Mouse (Mus musculus) embryonic facial prominence, embryonic 14.5 days (tissue): ENCODE results near the gene Lrr1. TPM values are rescaled to one million over a fixed set of nuclear protein-coding genes. Genes with fewer than 3 reads are reported as not detected.

Source experiments
- ATAC-seq: fragments of 200-750 bp; cut with Nextera tagmentation; 2 replicates; pipeline ENCODE4 v1.8.0; 2017; ENCODE audit warnings: low read depth, moderate number of reproducible peaks, moderate TSS enrichment
- DNase-seq: peaks from one replicate; pipeline ENCODE4 v3.0.0-alpha.2; 2015; ENCODE audit warnings: low spot score
- H3K27ac ChIP-seq: fragments of 300-500 bp; sonication (generic); replicated peaks from 2 replicates; pipeline ENCODE4 v1.5.1; 2014; ENCODE audit warnings: low read depth, mild to moderate bottlenecking, low read length, moderate library complexity
- H3K27me3 ChIP-seq: fragments of 300-500 bp; sonication (generic); replicated peaks from 2 replicates; pipeline ENCODE4 v1.6.1; 2014; ENCODE audit warnings: low read length; ENCODE audit not compliant: control insufficient read depth, insufficient read depth
- H3K36me3 ChIP-seq: fragments of 300-500 bp; sonication (generic); 2 replicates; pipeline ENCODE4 v1.6.1; 2014; ENCODE audit warnings: low read length, mixed read lengths; ENCODE audit not compliant: control insufficient read depth, insufficient read depth
- H3K4me1 ChIP-seq: fragments of 300-500 bp; sonication (generic); 2 replicates; pipeline ENCODE4 v1.6.1; 2014; ENCODE audit warnings: antibody characterized with exemption, low read length; ENCODE audit not compliant: control insufficient read depth, insufficient read depth
- H3K4me2 ChIP-seq: fragments of 300-500 bp; sonication (generic); 2 replicates; pipeline ENCODE4 v1.6.1; 2014; ENCODE audit warnings: low read depth, mild to moderate bottlenecking, low read length, moderate library complexity, mixed read lengths
- H3K4me3 ChIP-seq: fragments of 300-500 bp; sonication (generic); 2 replicates; pipeline ENCODE4 v1.5.1; 2014; ENCODE audit warnings: low read depth, mild to moderate bottlenecking, low read length
- H3K9ac ChIP-seq: fragments of 300-500 bp; sonication (generic); 2 replicates; pipeline ENCODE4 v1.6.1; 2014; ENCODE audit warnings: low read depth, mild to moderate bottlenecking, low read length, moderate library complexity, mixed read lengths
- H3K9me3 ChIP-seq: fragments of 300-500 bp; sonication (generic); 2 replicates; pipeline ENCODE4 v1.6.1; 2016; ENCODE audit warnings: low read length; ENCODE audit not compliant: control insufficient read depth
- WGBS: fragments of 180-500 bp; shearing (Covaris S2); extraction: QIAGEN DNeasy Blood & Tissue Kit; methylation state at CpG from one replicate; pipeline ENCODE4 v1.1.7; 2014; 5-methylcytosine and 5-hydroxymethylcytosine counted together
- microRNA-seq: library from miRNA; unstranded; fragments of <30 nt; microRNA quantifications from one replicate; pipeline ENCODE4, GENCODE M21; 2016; ENCODE audit warnings: borderline number of aligned reads
- polyA plus RNA-seq: library from polyadenylated mRNA; unstranded; fragments of >200 nt; fragmentation: Nextera tagmentation; extraction: Ambion mirVana; gene quantifications from 2 replicates; pipeline ENCODE4 v1.2.1, GENCODE M21; 2014

Gene Lrr1
- polyA plus RNA-seq, 1 experiment from 2014 or later = 18.4 TPM

GRCm38 (mm10) chr12:69214393-69214792 lies 45.8 kb downstream of the Lrr1 start:
- WGBS = 91% methylated on average over 7 of the region's 7 CpGs
- Histone ChIP-seq H3K27me3 (no peaks in the 10 kb centered on the region), H3K36me3 (peaks cover 83% of the 10 kb centered on the region), H3K27ac (no peak overlapping the region), H3K9me3 (no peaks in the 10 kb centered on the region), H3K4me1 (no peaks in the 10 kb centered on the region), H3K4me2 (no peak overlapping the region), H3K4me3 (no peak overlapping the region), H3K9ac (no peak overlapping the region)
- ATAC-seq (no peak), DNase-seq (no peak)

- peaks cover 78% of the 10 kb centered on the region for H3K36me3 ChIP-seq
- H3K4me1 ChIP-seq = no peaks in the 10 kb centered on the region
- no peak for ATAC-seq
- H3K4me3 ChIP-seq = no peak overlapping the region
- H3K9ac ChIP-seq = no peak overlapping the region
- H3K27ac ChIP-seq = no peak overlapping the region
- H3K9me3 ChIP-seq = no peaks in the 10 kb centered on the region
- no peaks in the 10 kb centered on the region for H3K27me3 ChIP-seq
- no peak overlapping the region for H3K4me2 ChIP-seq
- no peak for DNase-seq
- WGBS = 69% methylated on average over 3 of the region's 3 CpGs
These were observed 46.6 kb downstream of the Lrr1 start for GRCm38 (mm10) chr12:69215000-69215785.

- WGBS = 91% methylated on average over 7 of the region's 7 CpGs
- Histone ChIP-seq H3K9ac (no peak overlapping the region), H3K4me2 (no peak overlapping the region), H3K27me3 (no peaks in the 10 kb centered on the region), H3K4me1 (no peaks in the 10 kb centered on the region), H3K9me3 (no peaks in the 10 kb centered on the region), H3K4me3 (no peak overlapping the region), H3K36me3 (peaks cover 77% of the 10 kb centered on the region), H3K27ac (no peak overlapping the region)
- ATAC-seq (no peak), DNase-seq (no peak)
These were observed 48.0 kb downstream of the Lrr1 start for GRCm38 (mm10) chr12:69216587-69216986.

GRCm38 (mm10) chr12:69220613-69221277 lies 52.1 kb downstream of the Lrr1 start:
- DNase-seq = no peak
- no peak for ATAC-seq
- no peak overlapping the region for H3K27ac ChIP-seq
- H3K4me3 ChIP-seq = no peak overlapping the region
- H3K36me3 ChIP-seq = peaks cover 47% of the 10 kb centered on the region; the same call in 1 of the 2 replicates
- no peaks in the 10 kb centered on the region for H3K9me3 ChIP-seq
- no peak overlapping the region for H3K4me2 ChIP-seq
- 92% methylated on average over 16 of the region's 19 CpGs for WGBS
- H3K27me3 ChIP-seq = no peaks in the 10 kb centered on the region
- no peak overlapping the region for H3K9ac ChIP-seq
- H3K4me1 ChIP-seq = no peaks in the 10 kb centered on the region

GRCm38 (mm10) chr12:69227776-69228466 lies 59.3 kb downstream of the Lrr1 start, which contains the start of gene Pole2:
Gene Pole2 (minus strand): TSS chr12:69228195.
- Histone ChIP-seq H3K4me2 (peak within 1 kb of the TSS; percentile 55), H3K9ac (peak within 1 kb of the TSS; percentile 70), H3K9me3 (no peaks in the 10 kb centered on the region), H3K27me3 (no peaks in the 10 kb centered on the region), H3K4me3 (peak within 1 kb of the TSS; percentile 71), H3K4me1 (no peaks in the 10 kb centered on the region), H3K27ac (peak within 1 kb of the TSS; percentile 89), H3K36me3 (peaks cover 5% of the 10 kb centered on the region; the same call in 1 of the 2 replicates)
- DNase-seq (peak; percentile 93), ATAC-seq (peak; percentile 96)
- under 1% methylated on average over 32 of the region's 37 CpGs for WGBS

Small RNA genes lying within 50 kb of the gene (microRNA-seq; reads per million reads assigned to microRNA genes)
- gene Gm47287 = not detected
- gene Gm47295 = not detected

Other genes starting within 250 kb of the Lrr1 start
- gene Rps29, start 9.6 kb upstream of the Lrr1 start, polyA plus RNA-seq = 1,758 and 2,055 TPM in 2 replicates
- 562 and 692 TPM in 2 replicates for gene Rpl36al, start 15.3 kb downstream of the Lrr1 start, polyA plus RNA-seq
- 65.5 and 66.1 TPM in 2 replicates for gene Mgat2, start 15.3 kb downstream of the Lrr1 start, polyA plus RNA-seq
- gene Gm49383, start 28.3 kb downstream of the Lrr1 start, polyA plus RNA-seq = 18.2 and 23.2 TPM in 2 replicates
- 5.5 and 6.0 TPM in 2 replicates for gene Dnaaf2, start 29.6 kb downstream of the Lrr1 start, polyA plus RNA-seq
- gene Gm49384, start 35.5 kb downstream of the Lrr1 start, polyA plus RNA-seq = 18.4 and 19.4 TPM in 2 replicates
- gene Pole2, start 59.4 kb downstream of the Lrr1 start, polyA plus RNA-seq = 21.4 and 23.9 TPM in 2 replicates
- 9.0 and 9.8 TPM in 2 replicates for gene Klhdc1, start 72.4 kb downstream of the Lrr1 start, polyA plus RNA-seq
- 124 and 133 TPM in 2 replicates for gene Klhdc2, start 127.9 kb downstream of the Lrr1 start, polyA plus RNA-seq
- gene Nemf, start 188.4 kb downstream of the Lrr1 start, polyA plus RNA-seq = 65.8 and 75.1 TPM in 2 replicates
- 62.3 and 66.7 TPM in 2 replicates for gene Arf6, start 203.3 kb downstream of the Lrr1 start, polyA plus RNA-seq
- 1.7 and 1.8 TPM in 2 replicates for gene Gm9887, start 203.6 kb downstream of the Lrr1 start, polyA plus RNA-seq